Mouse (Mus musculus) heart, embryonic 16.5 days (tissue): Measurements from ENCODE around the gene C2cd2. TPM values are rescaled to one million over a fixed set of nuclear protein-coding genes. Genes with fewer than 3 reads are reported as not detected.

Experiments
- ATAC-seq: fragments of 200-750 bp; cut with Nextera tagmentation; replicated peaks from 2 replicates; pipeline ENCODE4 v1.8.0; 2017; ENCODE audit warnings: moderate number of reproducible peaks; ENCODE audit not compliant: insufficient read depth, low FRiP score; ENCODE audit errors: extremely low read depth
- H3K27ac ChIP-seq: fragments of 300-500 bp; sonication (generic); 2 replicates; pipeline ENCODE4 v1.5.1; 2014; ENCODE audit warnings: mild to moderate bottlenecking, low read length, control low read depth, moderate library complexity
- H3K27me3 ChIP-seq: fragments of 300-500 bp; sonication (generic); 2 replicates; pipeline ENCODE4 v1.6.1; 2014; ENCODE audit warnings: low read length, mixed read lengths; ENCODE audit not compliant: control insufficient read depth, insufficient read depth
- H3K36me3 ChIP-seq: fragments of 300-500 bp; sonication (generic); 2 replicates; pipeline ENCODE4 v1.6.1; 2014; ENCODE audit not compliant: control insufficient read depth, insufficient read depth
- H3K4me1 ChIP-seq: fragments of 300-500 bp; sonication (generic); 2 replicates; pipeline ENCODE4 v1.6.1; 2014; ENCODE audit warnings: low read length, mixed read lengths; ENCODE audit not compliant: control insufficient read depth, insufficient read depth
- H3K4me2 ChIP-seq: fragments of 300-500 bp; sonication (generic); 2 replicates; pipeline ENCODE4 v1.6.1; 2014; ENCODE audit warnings: low read depth, mild to moderate bottlenecking, control low read depth, low read length
- H3K4me3 ChIP-seq: fragments of 300-500 bp; sonication (generic); 2 replicates; pipeline ENCODE4 v1.5.1; 2014; ENCODE audit warnings: mild to moderate bottlenecking, control low read depth, low read length
- H3K9ac ChIP-seq: fragments of 300-500 bp; sonication (generic); 2 replicates; pipeline ENCODE4 v1.6.1; 2014; ENCODE audit warnings: low read length, control low read depth
- H3K9me3 ChIP-seq: fragments of 300-500 bp; sonication (generic); replicated peaks from 2 replicates; pipeline ENCODE4 v1.6.1; 2016; ENCODE audit warnings: low read length; ENCODE audit not compliant: control insufficient read depth
- WGBS: fragments of 180-500 bp; shearing (Covaris S2); extraction: QIAGEN DNeasy Blood & Tissue Kit; methylation state at CpG from one replicate; pipeline ENCODE4 v1.1.7; 2014; 5-methylcytosine and 5-hydroxymethylcytosine counted together
- polyA plus RNA-seq: library from polyadenylated mRNA; unstranded; fragments of >200 nt; fragmentation: Nextera tagmentation; extraction: Ambion mirVana; gene quantifications from 2 replicates; pipeline ENCODE4 v1.2.1, GENCODE M21; 2015

C2cd2 gene
- polyA plus RNA-seq, 1 experiment from 2014 or later = 11.7 TPM

GRCm38 (mm10) chr16:97977722-97978121, 15.3 kb upstream of the C2cd2 start:
- Histone ChIP-seq H3K36me3 (no peaks in the 10 kb centered on the region), H3K9ac (no peak overlapping the region), H3K27ac (no peak overlapping the region), H3K9me3 (no peaks in the 10 kb centered on the region), H3K4me3 (no peak overlapping the region), H3K4me2 (no peak overlapping the region), H3K4me1 (no peaks in the 10 kb centered on the region), H3K27me3 (no peaks in the 10 kb centered on the region)
- ATAC-seq = no peak
- WGBS = 92% methylated on average over 3 of the region's 3 CpGs

- H3K27ac ChIP-seq = no peak overlapping the region
- H3K27me3 ChIP-seq = no peaks in the 10 kb centered on the region
- WGBS = 63% methylated on average over 1 of the region's 1 CpGs
- no peak overlapping the region for H3K4me3 ChIP-seq
- H3K36me3 ChIP-seq = no peaks in the 10 kb centered on the region
- H3K9ac ChIP-seq = no peak overlapping the region
- H3K4me1 ChIP-seq = no peaks in the 10 kb centered on the region
- no peak for ATAC-seq
- no peaks in the 10 kb centered on the region for H3K9me3 ChIP-seq
- no peak overlapping the region for H3K4me2 ChIP-seq
Observed at GRCm38 (mm10) chr16:97977277-97977676, 14.9 kb upstream of the C2cd2 start.

GRCm38 (mm10) chr16:97963956-97964540, 1.6 kb upstream of the C2cd2 start:
- Histone ChIP-seq H3K36me3 (no peaks in the 10 kb centered on the region), H3K27ac (no peak overlapping the region), H3K9me3 (no peaks in the 10 kb centered on the region), H3K4me2 (no peak overlapping the region), H3K4me3 (no peak overlapping the region), H3K9ac (no peak overlapping the region), H3K4me1 (peaks cover 13% of the 10 kb centered on the region), H3K27me3 (no peaks in the 10 kb centered on the region)
- no peak for ATAC-seq
- WGBS = 77% methylated on average over 3 of the region's 3 CpGs

- peaks cover under 1% of the 10 kb centered on the region; the same call in 1 of the 2 replicates for H3K36me3 ChIP-seq
- no peak; the same call in 1 of the 2 replicates for ATAC-seq
Observed at GRCm38 (mm10) chr16:97961381-97962150, 832 bp downstream of the C2cd2 start.

GRCm38 (mm10) chr16:97960348-97960747, 2.0 kb downstream of the C2cd2 start:
- Histone ChIP-seq H3K9me3 (no peaks in the 10 kb centered on the region), H3K4me3 (no peak overlapping the region), H3K27ac (no peak overlapping the region), H3K4me1 (peaks cover 35% of the 10 kb centered on the region), H3K4me2 (no peak overlapping the region), H3K27me3 (peaks cover 7% of the 10 kb centered on the region), H3K9ac (no peak overlapping the region), H3K36me3 (peaks cover 6% of the 10 kb centered on the region; the same call in 1 of the 2 replicates)
- ATAC-seq = no peak
- 78% methylated on average over 3 of the region's 3 CpGs for WGBS

More at GRCm38 (mm10) chr16:97961381-97962150, 832 bp downstream of the C2cd2 start:
- no peaks in the 10 kb centered on the region for H3K9me3 ChIP-seq
- peak overlapping the region; percentile 98 for H3K27ac ChIP-seq
- peaks cover 31% of the 10 kb centered on the region for H3K4me1 ChIP-seq
- H3K27me3 ChIP-seq = peaks cover 1% of the 10 kb centered on the region; the same call in 1 of the 2 replicates
- H3K4me2 ChIP-seq = peak overlapping the region; percentile 94
- 6% methylated on average over 33 of the region's 36 CpGs for WGBS
- H3K9ac ChIP-seq = peak overlapping the region; percentile 80
- peak overlapping the region; percentile 87 for H3K4me3 ChIP-seq

- Histone ChIP-seq H3K9me3 (no peaks in the 10 kb centered on the region), H3K27ac (no peak overlapping the region), H3K4me2 (peak overlapping the region; percentile 21; the same call in 1 of the 2 replicates), H3K27me3 (peaks cover 11% of the 10 kb centered on the region), H3K9ac (no peak overlapping the region), H3K4me3 (no peak overlapping the region), H3K4me1 (peaks cover 35% of the 10 kb centered on the region), H3K36me3 (peaks cover 6% of the 10 kb centered on the region; the same call in 1 of the 2 replicates)
- no peak for ATAC-seq
Observed at GRCm38 (mm10) chr16:97958401-97958973, 3.9 kb downstream of the C2cd2 start.

- H3K27ac ChIP-seq = peak overlapping the region; percentile 74
- no peak overlapping the region for H3K9ac ChIP-seq
- peaks cover 7% of the 10 kb centered on the region for H3K36me3 ChIP-seq
- peaks cover 31% of the 10 kb centered on the region for H3K4me1 ChIP-seq
- H3K9me3 ChIP-seq = no peaks in the 10 kb centered on the region
- no peak overlapping the region for H3K4me3 ChIP-seq
- no peak overlapping the region for H3K4me2 ChIP-seq
- peak; percentile 64 for ATAC-seq
- peaks cover 11% of the 10 kb centered on the region for H3K27me3 ChIP-seq
Observed at GRCm38 (mm10) chr16:97957626-97958025, 4.8 kb downstream of the C2cd2 start.

- Histone ChIP-seq H3K27ac (no peak overlapping the region), H3K4me3 (no peak overlapping the region), H3K36me3 (peaks cover 23% of the 10 kb centered on the region), H3K4me2 (no peak overlapping the region), H3K9me3 (no peaks in the 10 kb centered on the region), H3K9ac (no peak overlapping the region), H3K4me1 (peaks cover 27% of the 10 kb centered on the region), H3K27me3 (peaks cover 13% of the 10 kb centered on the region)
- no peak for ATAC-seq
- WGBS = 78% methylated on average over 2 of the region's 2 CpGs
Observed at GRCm38 (mm10) chr16:97956011-97956410, 6.4 kb downstream of the C2cd2 start.

GRCm38 (mm10) chr16:97953300-97953699, 9.1 kb downstream of the C2cd2 start:
- no peak for ATAC-seq
- WGBS = 74% methylated on average over 2 of the region's 2 CpGs
- Histone ChIP-seq H3K27me3 (peaks cover 13% of the 10 kb centered on the region), H3K9ac (no peak overlapping the region), H3K4me1 (peaks cover 20% of the 10 kb centered on the region), H3K4me2 (no peak overlapping the region), H3K4me3 (no peak overlapping the region), H3K27ac (no peak overlapping the region), H3K9me3 (no peaks in the 10 kb centered on the region), H3K36me3 (peaks cover 36% of the 10 kb centered on the region)
